Mouse (Mus musculus): Measurements from ENCODE around the gene Macf1. TPM values are rescaled to one million over a fixed set of nuclear protein-coding genes. Genes with fewer than 3 reads are reported as not detected.

Macf1 gene
- polyA plus RNA-seq, 1 experiment from 2014 or later: 82.9 TPM

- WGBS: 67% methylated on average over 5 of the region's 5 CpGs
- H3K9ac ChIP-seq (replicated peaks; ENCODE audit: low read depth, low read length): no peak overlapping the region
- no peak for ATAC-seq
- H3K4me2 ChIP-seq (ENCODE audit: low read length): no peak overlapping the region
- no peaks in the 10 kb centered on the region for H3K9me3 ChIP-seq (ENCODE audit: control insufficient read depth, low read length)
- no peaks in the 10 kb centered on the region for H3K4me1 ChIP-seq (replicated peaks; ENCODE audit: control insufficient read depth, insufficient read depth, low read length)
- H3K4me3 ChIP-seq (replicated peaks; ENCODE audit: low read length): no peak overlapping the region
- no peaks in the 10 kb centered on the region for H3K27me3 ChIP-seq (replicated peaks; ENCODE audit: control insufficient read depth, insufficient read depth, low read length)
- H3K27ac ChIP-seq (ENCODE audit: low read length): no peak overlapping the region
- peaks cover 38% of the 10 kb centered on the region for H3K36me3 ChIP-seq (ENCODE audit: control insufficient read depth, insufficient read depth)
Observed at GRCm38 (mm10) chr4:123438414-123438813, 245.7 kb downstream of the Macf1 start.

DNA sequence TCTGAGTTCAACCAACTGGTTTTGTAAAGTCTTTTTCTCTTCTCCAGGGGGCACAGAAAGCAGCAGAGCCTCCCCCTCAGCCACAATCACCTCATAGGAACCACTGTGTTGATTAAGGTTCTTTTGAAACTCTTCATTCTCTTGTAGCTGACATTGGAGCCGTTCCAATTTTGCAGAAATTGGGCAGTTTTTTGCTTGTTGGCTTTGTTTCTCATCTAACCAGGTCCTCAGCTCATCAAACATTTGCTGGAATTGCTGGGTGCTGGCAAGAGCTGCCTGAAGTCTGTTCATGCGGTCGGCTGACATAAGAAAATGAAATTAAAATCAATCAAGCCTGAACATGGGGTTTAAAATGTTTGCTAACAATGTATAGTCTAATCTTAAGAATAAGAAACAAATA, 251.0 kb downstream of the Macf1 start:
- Histone ChIP-seq H3K4me3 (replicated peaks; ENCODE audit: low read length) (no peak overlapping the region), H3K9ac (replicated peaks; ENCODE audit: low read depth, low read length) (no peak overlapping the region), H3K27ac (ENCODE audit: low read length) (no peak overlapping the region), H3K4me2 (ENCODE audit: low read length) (no peak overlapping the region), H3K36me3 (ENCODE audit: control insufficient read depth, insufficient read depth) (peaks cover 30% of the 10 kb centered on the region), H3K4me1 (replicated peaks; ENCODE audit: control insufficient read depth, insufficient read depth, low read length) (no peaks in the 10 kb centered on the region), H3K9me3 (ENCODE audit: control insufficient read depth, low read length) (no peaks in the 10 kb centered on the region), H3K27me3 (replicated peaks; ENCODE audit: control insufficient read depth, insufficient read depth, low read length) (no peaks in the 10 kb centered on the region)
- ATAC-seq: no peak
- WGBS: 47% methylated on average over 3 of the region's 3 CpGs

DNA sequence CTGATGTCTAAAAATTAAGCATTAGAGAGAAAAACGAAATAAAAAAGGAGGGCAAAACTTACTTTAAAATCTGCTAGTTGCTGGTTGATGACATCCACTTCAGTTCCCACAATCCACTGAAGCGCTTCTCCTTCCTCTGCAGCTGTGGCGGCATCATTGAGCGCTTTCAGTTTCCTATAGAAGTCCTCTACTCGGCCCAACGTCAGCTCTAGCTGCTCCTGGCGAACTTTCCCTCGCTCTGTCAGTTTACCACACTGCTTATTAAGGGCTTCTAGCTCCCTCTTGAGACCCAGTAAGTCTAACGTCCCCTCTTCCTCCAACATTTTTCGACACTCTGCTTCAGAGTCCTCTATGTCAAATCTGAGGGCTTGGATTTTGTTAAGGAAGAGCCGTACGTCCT, 252.2 kb downstream of the Macf1 start:
- H3K36me3 ChIP-seq (ENCODE audit: control insufficient read depth, insufficient read depth): peaks cover 30% of the 10 kb centered on the region

GRCm38 (mm10) chr4:123427900-123428684, 256.1 kb downstream of the Macf1 start:
- no peaks in the 10 kb centered on the region for H3K4me1 ChIP-seq (replicated peaks; ENCODE audit: control insufficient read depth, insufficient read depth, low read length)
- no peak for ATAC-seq
- H3K36me3 ChIP-seq (ENCODE audit: control insufficient read depth, insufficient read depth): peaks cover 15% of the 10 kb centered on the region
- no peak overlapping the region for H3K9ac ChIP-seq (replicated peaks; ENCODE audit: low read depth, low read length)
- WGBS: 95% methylated on average over 5 of the region's 5 CpGs
- no peak overlapping the region for H3K4me3 ChIP-seq (replicated peaks; ENCODE audit: low read length)
- H3K4me2 ChIP-seq (ENCODE audit: low read length): no peak overlapping the region
- no peaks in the 10 kb centered on the region for H3K27me3 ChIP-seq (replicated peaks; ENCODE audit: control insufficient read depth, insufficient read depth, low read length)
- H3K9me3 ChIP-seq (ENCODE audit: control insufficient read depth, low read length): no peaks in the 10 kb centered on the region
- no peak overlapping the region for H3K27ac ChIP-seq (ENCODE audit: low read length)

More for the DNA sequence above, 252.2 kb downstream of the Macf1 start:
- H3K9ac ChIP-seq (replicated peaks; ENCODE audit: low read depth, low read length): no peak overlapping the region
- WGBS: 85% methylated on average over 12 of the region's 12 CpGs
- no peaks in the 10 kb centered on the region for H3K4me1 ChIP-seq (replicated peaks; ENCODE audit: control insufficient read depth, insufficient read depth, low read length)
- H3K27me3 ChIP-seq (replicated peaks; ENCODE audit: control insufficient read depth, insufficient read depth, low read length): no peaks in the 10 kb centered on the region
- H3K27ac ChIP-seq (ENCODE audit: low read length): no peak overlapping the region
- H3K9me3 ChIP-seq (ENCODE audit: control insufficient read depth, low read length): no peaks in the 10 kb centered on the region
- H3K4me2 ChIP-seq (ENCODE audit: low read length): no peak overlapping the region
- no peak overlapping the region for H3K4me3 ChIP-seq (replicated peaks; ENCODE audit: low read length)
- no peak for ATAC-seq

DNA sequence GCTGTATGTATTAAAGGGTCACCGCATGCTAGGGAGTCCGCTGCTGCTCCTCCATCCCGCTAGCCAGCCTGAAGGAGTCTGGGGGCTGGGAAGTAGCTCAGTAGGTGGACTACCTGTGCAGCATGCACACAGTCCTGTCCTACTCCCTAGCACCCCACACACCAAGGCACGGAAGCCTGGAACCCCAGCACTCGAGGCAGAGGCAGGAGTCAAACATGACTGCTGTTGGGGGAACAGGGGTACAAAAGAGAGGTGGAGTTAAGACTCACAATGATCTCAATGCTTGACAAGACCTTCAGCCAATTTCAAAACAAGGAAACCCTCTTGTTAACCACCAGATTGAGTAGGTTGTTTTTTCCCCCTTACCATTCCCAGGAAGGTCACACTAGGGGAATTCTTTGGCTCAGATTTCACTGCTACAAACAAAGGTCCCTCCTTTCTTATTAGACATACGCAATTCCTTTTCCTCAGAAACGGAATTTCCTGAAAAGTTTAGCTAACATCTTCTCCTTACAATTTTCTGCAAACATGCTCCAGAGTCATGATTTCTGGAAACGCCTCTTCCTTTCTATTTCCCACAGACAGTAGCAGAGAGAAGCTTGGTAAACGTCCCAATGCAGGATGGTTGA, 256.8 kb downstream of the Macf1 start:
- no peak for ATAC-seq
- Histone ChIP-seq H3K9ac (replicated peaks; ENCODE audit: low read depth, low read length) (no peak overlapping the region), H3K27me3 (replicated peaks; ENCODE audit: control insufficient read depth, insufficient read depth, low read length) (no peaks in the 10 kb centered on the region), H3K4me1 (replicated peaks; ENCODE audit: control insufficient read depth, insufficient read depth, low read length) (no peaks in the 10 kb centered on the region), H3K4me3 (replicated peaks; ENCODE audit: low read length) (no peak overlapping the region), H3K36me3 (ENCODE audit: control insufficient read depth, insufficient read depth) (peaks cover 10% of the 10 kb centered on the region), H3K4me2 (ENCODE audit: low read length) (no peak overlapping the region), H3K27ac (ENCODE audit: low read length) (no peak overlapping the region), H3K9me3 (ENCODE audit: control insufficient read depth, low read length) (no peaks in the 10 kb centered on the region)
- WGBS: 90% methylated on average over 9 of the region's 9 CpGs

DNA sequence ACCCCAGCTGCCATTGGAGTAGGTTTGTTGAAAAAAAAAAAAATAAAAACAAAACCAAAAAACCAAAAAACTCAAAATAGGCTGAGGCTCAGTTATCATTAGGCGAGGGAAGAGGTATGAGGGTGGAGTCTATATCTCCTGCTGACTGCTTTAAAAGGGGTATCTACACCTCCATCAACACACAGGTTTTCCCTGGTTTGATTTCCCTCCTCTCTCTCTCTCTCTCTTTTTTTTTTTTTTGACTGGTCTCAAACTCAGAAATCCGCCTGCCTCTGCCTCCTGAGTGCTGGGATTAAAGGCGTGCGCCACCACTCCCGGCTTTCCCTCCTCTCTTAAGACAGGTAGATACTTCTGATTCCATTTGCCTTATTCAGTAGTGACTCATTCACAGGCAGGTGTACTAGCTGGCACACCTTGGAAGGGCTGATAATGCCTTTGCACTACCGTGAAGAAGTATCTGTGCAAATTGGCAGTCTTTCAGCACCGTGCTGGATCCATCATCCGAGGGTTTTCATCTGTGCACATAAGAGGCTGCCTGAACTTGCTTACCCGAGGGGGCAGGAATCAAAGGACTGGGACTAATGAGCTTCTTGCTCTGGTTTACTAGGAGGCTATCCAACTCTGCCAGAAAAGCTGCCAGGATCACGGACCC, 257.6 kb downstream of the Macf1 start:
- Histone ChIP-seq H3K9ac (replicated peaks; ENCODE audit: low read depth, low read length) (no peak overlapping the region), H3K4me1 (replicated peaks; ENCODE audit: control insufficient read depth, insufficient read depth, low read length) (no peaks in the 10 kb centered on the region), H3K4me3 (replicated peaks; ENCODE audit: low read length) (no peak overlapping the region), H3K27ac (ENCODE audit: low read length) (no peak overlapping the region), H3K9me3 (ENCODE audit: control insufficient read depth, low read length) (no peaks in the 10 kb centered on the region), H3K27me3 (replicated peaks; ENCODE audit: control insufficient read depth, insufficient read depth, low read length) (no peaks in the 10 kb centered on the region), H3K36me3 (ENCODE audit: control insufficient read depth, insufficient read depth) (peaks cover 4% of the 10 kb centered on the region; the same call in 1 of the 2 replicates), H3K4me2 (ENCODE audit: low read length) (no peak overlapping the region)
- no peak for ATAC-seq
- 84% methylated on average over 10 of the region's 10 CpGs for WGBS

DNA sequence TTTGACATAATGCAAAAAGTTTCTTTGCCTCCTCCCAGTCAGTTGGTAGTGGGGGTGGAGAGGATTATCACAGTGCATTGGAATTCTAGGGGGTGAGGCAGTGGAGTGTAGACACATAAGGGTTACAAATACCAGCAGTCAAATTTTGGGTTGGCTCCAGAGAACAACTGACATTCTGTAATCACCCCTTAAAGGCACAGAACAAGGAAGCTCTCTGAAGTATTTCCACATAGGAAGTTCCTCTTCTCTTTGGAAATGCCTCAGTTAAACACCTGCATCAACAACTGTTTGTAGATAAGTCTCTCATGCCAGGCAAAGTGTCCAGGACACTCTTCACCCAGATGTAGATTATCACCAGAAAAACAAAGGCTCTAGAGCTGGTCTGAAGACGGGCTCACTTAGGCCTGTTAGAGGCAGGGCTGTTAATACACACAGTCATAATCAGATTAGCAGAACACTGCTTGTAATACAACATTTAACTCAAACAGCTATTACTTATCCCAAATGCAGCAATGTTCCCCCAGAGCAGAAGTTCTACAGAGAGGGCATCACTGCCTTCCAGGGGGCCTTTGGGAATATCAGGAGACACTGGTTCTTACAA, 258.4 kb downstream of the Macf1 start:
- Histone ChIP-seq H3K4me2 (ENCODE audit: low read length) (no peak overlapping the region), H3K9ac (replicated peaks; ENCODE audit: low read depth, low read length) (no peak overlapping the region), H3K27me3 (replicated peaks; ENCODE audit: control insufficient read depth, insufficient read depth, low read length) (no peaks in the 10 kb centered on the region), H3K4me1 (replicated peaks; ENCODE audit: control insufficient read depth, insufficient read depth, low read length) (no peaks in the 10 kb centered on the region), H3K27ac (ENCODE audit: low read length) (no peak overlapping the region), H3K9me3 (ENCODE audit: control insufficient read depth, low read length) (no peaks in the 10 kb centered on the region), H3K36me3 (ENCODE audit: control insufficient read depth, insufficient read depth) (no peaks in the 10 kb centered on the region; the same call in 1 of the 2 replicates), H3K4me3 (replicated peaks; ENCODE audit: low read length) (no peak overlapping the region)
- 79% methylated on average over 1 of the region's 1 CpGs for WGBS
- ATAC-seq: no peak

DNA sequence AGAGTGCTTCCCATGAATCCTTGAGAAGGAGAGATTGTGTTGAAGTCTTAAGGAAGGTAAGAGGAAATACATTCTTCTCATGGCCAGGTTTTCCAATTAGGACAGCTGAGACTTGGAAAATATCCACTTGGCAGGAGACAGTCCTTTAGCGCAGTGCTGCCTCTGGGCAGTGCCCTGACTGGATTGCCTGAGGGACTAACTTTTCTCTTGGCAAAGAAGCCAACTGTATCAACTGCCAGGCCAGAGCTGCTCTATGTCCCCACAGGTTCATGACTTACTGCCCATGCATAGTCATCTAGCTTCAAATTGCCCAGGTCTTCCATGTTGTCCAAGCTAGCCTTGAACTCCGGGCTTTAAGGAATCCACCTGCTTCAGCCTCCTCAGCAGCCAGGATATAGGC, 260.1 kb downstream of the Macf1 start:
- H3K4me3 ChIP-seq (replicated peaks; ENCODE audit: low read length): no peak overlapping the region
- 91% methylated on average over 2 of the region's 2 CpGs for WGBS

DNA sequence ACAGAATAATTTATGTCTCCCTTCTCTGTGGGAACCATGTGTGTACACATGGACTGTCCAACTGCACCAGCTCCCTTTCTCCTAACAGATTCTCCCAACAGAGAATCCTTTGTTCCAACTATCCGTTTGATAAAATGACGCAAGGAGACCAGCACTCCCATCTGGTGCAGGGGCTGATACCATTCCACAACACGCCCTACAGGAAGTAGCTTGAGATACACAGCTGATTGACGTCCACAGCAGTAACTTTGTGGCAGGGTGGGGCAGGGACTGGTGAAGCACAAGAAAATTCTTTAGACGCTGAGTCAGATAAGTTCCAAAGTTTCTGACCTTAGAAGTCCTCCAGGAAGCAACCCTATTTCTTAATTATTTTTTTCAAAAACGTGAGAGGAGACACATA, 261.3 kb downstream of the Macf1 start:
- Histone ChIP-seq H3K4me1 (replicated peaks; ENCODE audit: control insufficient read depth, insufficient read depth, low read length) (0 out of 2 replicates have a peak, but pooled peaks cover 5% of the 10 kb centered on the region), H3K9me3 (ENCODE audit: control insufficient read depth, low read length) (no peaks in the 10 kb centered on the region), H3K4me2 (ENCODE audit: low read length) (no peak overlapping the region), H3K4me3 (replicated peaks; ENCODE audit: low read length) (no peak overlapping the region), H3K36me3 (ENCODE audit: control insufficient read depth, insufficient read depth) (no peaks in the 10 kb centered on the region), H3K27me3 (replicated peaks; ENCODE audit: control insufficient read depth, insufficient read depth, low read length) (no peaks in the 10 kb centered on the region), H3K27ac (ENCODE audit: low read length) (no peak overlapping the region), H3K9ac (replicated peaks; ENCODE audit: low read depth, low read length) (no peak overlapping the region)
- whole genome bisulfite sequencing: 76% methylated on average over 6 of the region's 6 CpGs
- ATAC-seq: no peak

More for the DNA sequence above, 260.1 kb downstream of the Macf1 start:
- no peak overlapping the region for H3K9ac ChIP-seq (replicated peaks; ENCODE audit: low read depth, low read length)
- 0 out of 2 replicates have a peak, but pooled peaks cover 5% of the 10 kb centered on the region for H3K4me1 ChIP-seq (replicated peaks; ENCODE audit: control insufficient read depth, insufficient read depth, low read length)
- H3K36me3 ChIP-seq (ENCODE audit: control insufficient read depth, insufficient read depth): no peaks in the 10 kb centered on the region; the same call in 1 of the 2 replicates
- no peaks in the 10 kb centered on the region for H3K9me3 ChIP-seq (ENCODE audit: control insufficient read depth, low read length)
- H3K4me2 ChIP-seq (ENCODE audit: low read length): no peak overlapping the region
- no peaks in the 10 kb centered on the region for H3K27me3 ChIP-seq (replicated peaks; ENCODE audit: control insufficient read depth, insufficient read depth, low read length)
- H3K27ac ChIP-seq (ENCODE audit: low read length): no peak overlapping the region
- no peak for ATAC-seq

Measured in forebrain, embryonic 16.5 days (tissue).